In the genomic region with DNA sequence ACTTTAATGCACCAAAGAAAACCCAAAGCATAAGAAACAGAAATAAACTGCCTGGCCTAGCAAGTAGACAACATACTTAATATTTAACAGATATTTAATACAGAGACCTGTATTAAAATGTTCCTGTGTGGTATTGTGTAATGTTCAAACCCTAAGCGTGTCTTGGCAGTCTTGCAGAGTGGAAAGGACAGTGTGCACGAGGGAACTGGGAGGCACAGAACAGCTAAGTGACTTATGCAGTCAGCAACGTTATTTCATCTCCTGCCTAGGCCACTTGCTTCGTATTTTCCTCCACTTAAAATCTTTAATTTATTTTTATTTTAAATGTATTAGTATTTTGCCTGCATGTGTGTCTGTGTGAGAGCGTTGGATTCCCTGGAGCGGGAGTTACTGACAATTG, we compare ENCODE assay signal across 23 mouse cellular contexts.
DNase-seq lines count a peak whose midpoint lies in the region; ATAC-seq and TF ChIP-seq lines count a peak whose summit lies in the region.
"Had no signal": no experiment of that assay in that cellular context is flagged by ENCODE, and none has a peak within 500 bp of the region (broad histone marks: within the 10 kb centered on the region; RNA-seq: fewer than 3 reads in every experiment).

No protein-coding gene starts in this region.

- ATAC-seq in monocyte, adult 5-6 weeks (replicated peaks; ENCODE audit: insufficient number of reproducible peaks, low FRiP score, low TSS enrichment, poor library complexity, severe bottlenecking): no peak
- ATAC-seq: forebrain, embryonic 15.5 days; Patski had no signal

- no peaks in the 10 kb centered on the region for H3K79me2 ChIP-seq in liver, adult 2 months (ENCODE audit: control insufficient read depth, insufficient read depth, low read length)
- no peaks in the 10 kb centered on the region for H3K79me2 ChIP-seq in macrophage (ENCODE audit: inconsistent target)

- H3K4me1 ChIP-seq in liver, adult 2 months (ENCODE audit: control insufficient read depth, insufficient read depth, low read length): peaks cover 5% of the 10 kb centered on the region

- no peak overlapping the region for H3K4me3 ChIP-seq in liver, adult 2 months (ENCODE audit: insufficient read depth, low read depth, low read length)
- H3K4me3 ChIP-seq in macrophage (ENCODE audit: inconsistent target): no peak overlapping the region
- H3K4me3 ChIP-seq: embryonic facial prominence, embryonic 12.5 days; forebrain, embryonic 15.5 days; heart, embryonic 15.5 days; hindbrain, embryonic 13.5 days; limb, embryonic 13.5 days; liver, embryonic 15.5 days; midbrain, embryonic 12.5 days had no signal

- no peak overlapping the region for H3K9ac ChIP-seq in liver, adult 2 months (ENCODE audit: low read depth, low read length)
- H3K9ac ChIP-seq: embryonic facial prominence, embryonic 12.5 days; forebrain, embryonic 15.5 days; heart, embryonic 15.5 days; hindbrain, embryonic 13.5 days; limb, embryonic 13.5 days; liver, embryonic 15.5 days; midbrain, embryonic 12.5 days had no signal

- H3K27ac ChIP-seq in liver, adult 2 months (replicated peaks; ENCODE audit: insufficient read depth, low read depth, low read length): no peak overlapping the region
- H3K27ac ChIP-seq in macrophage: peak overlapping the region; percentile 71
- H3K27ac ChIP-seq: embryonic facial prominence, embryonic 12.5 days; forebrain, embryonic 15.5 days; heart, embryonic 15.5 days; hindbrain, embryonic 13.5 days; limb, embryonic 13.5 days; liver, embryonic 15.5 days; midbrain, embryonic 12.5 days had no signal

- TF ChIP-seq CTCF in liver, adult 2 months (IDR thresholded peaks at IDR 0.05; ENCODE audit: low read depth, low read length): no peak

- peak; percentile 49 for DNase-seq in gastrocnemius, adult 18-20 months (ENCODE audit: low spot score)
- no peak for DNase-seq in gastrocnemius, postnatal 4 days (ENCODE audit: low spot score in 2 of 2)
- peak; percentile 82 for DNase-seq in liver, adult 2 months (ENCODE audit: extremely low read depth, low read depth, low spot score)
- DNase-seq in liver: no peak
- peak; percentile 56 for DNase-seq in 416B (ENCODE audit: low read depth)
- no peak for DNase-seq in Muller cell, postnatal 12 days (ENCODE audit: inconsistent ontology term)
- DNase-seq: cerebellum, adult 11-12 months; cerebellum, postnatal 14 days; gastrocnemius, postnatal 14 days; heart, postnatal 36 days; kidney, postnatal 4 days; spleen, adult 18-20 months; thymus, postnatal 25 days had no signal

- no peaks in the 10 kb centered on the region for H3K27me3 ChIP-seq in liver, adult 2 months (ENCODE audit: control insufficient read depth, insufficient read depth, low read length)
- H3K27me3 ChIP-seq: embryonic facial prominence, embryonic 12.5 days; forebrain, embryonic 15.5 days; heart, embryonic 15.5 days; hindbrain, embryonic 13.5 days; limb, embryonic 13.5 days; liver, embryonic 15.5 days; midbrain, embryonic 12.5 days; Patski had no signal

- 26% methylated on average over 6 of the region's 6 CpGs for WGBS in liver, adult 2 months
- 47% methylated on average over 6 of the region's 6 CpGs for WGBS in macrophage (ENCODE audit: missing documents)

- no peaks in the 10 kb centered on the region for H3K36me3 ChIP-seq in liver, adult 2 months (ENCODE audit: control insufficient read depth, insufficient read depth, low read length)
- H3K36me3 ChIP-seq in macrophage (ENCODE audit: inconsistent target): no peaks in the 10 kb centered on the region
- H3K36me3 ChIP-seq: embryonic facial prominence, embryonic 12.5 days; forebrain, embryonic 15.5 days; heart, embryonic 15.5 days; hindbrain, embryonic 13.5 days; limb, embryonic 13.5 days; liver, embryonic 15.5 days; midbrain, embryonic 12.5 days had no signal

- TF ChIP-seq POLR2A in liver, adult 2 months (IDR thresholded peaks at IDR 0.05; ENCODE audit: extremely low read depth, insufficient read depth, low read length): no peak

Comparison
In these comparisons a context has a peak if more than half of its experiments do, and no peak if none do; other contexts are left out.
1. DNase-seq: peak in gastrocnemius, adult 18-20 months (single experiment), liver, adult 2 months (single experiment) and 416B (single experiment); none in gastrocnemius, postnatal 4 days (0 of 2), liver (single experiment) and Muller cell, postnatal 12 days (single experiment).